Mouse (Mus musculus): ENCODE measurements at regions not wholly inside any gene's neighbourhood (a gene's known extent, or its start where the extent isn't known, plus 50 kb on each side); places are given as distances from the start of the nearest gene placed in this dataset.
A peak's percentile ranks its signal among the peaks of the same experiment; 100 is the strongest.

DNA sequence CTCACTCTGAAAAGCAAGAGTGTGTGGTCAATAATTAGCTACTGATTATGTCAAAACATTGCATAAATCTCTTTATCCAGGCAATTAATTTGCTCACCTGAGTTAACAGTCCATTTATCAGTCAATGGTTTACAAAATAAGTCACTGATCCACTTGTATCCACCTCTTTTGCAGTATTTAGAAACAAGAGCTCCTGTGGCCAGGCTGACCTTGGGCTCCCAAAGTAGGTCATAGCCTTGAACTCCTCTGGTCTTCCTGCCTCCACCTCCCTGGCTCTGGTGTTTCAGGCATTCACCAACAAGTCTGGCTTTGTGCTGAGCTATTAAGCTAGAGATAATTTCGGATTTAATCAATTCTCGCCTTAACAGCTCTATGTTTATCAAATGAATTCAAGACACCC lies 675.8 kb upstream of the Tmem132c start:
- DNase-seq (ENCODE audit: low read depth): no peak

DNA sequence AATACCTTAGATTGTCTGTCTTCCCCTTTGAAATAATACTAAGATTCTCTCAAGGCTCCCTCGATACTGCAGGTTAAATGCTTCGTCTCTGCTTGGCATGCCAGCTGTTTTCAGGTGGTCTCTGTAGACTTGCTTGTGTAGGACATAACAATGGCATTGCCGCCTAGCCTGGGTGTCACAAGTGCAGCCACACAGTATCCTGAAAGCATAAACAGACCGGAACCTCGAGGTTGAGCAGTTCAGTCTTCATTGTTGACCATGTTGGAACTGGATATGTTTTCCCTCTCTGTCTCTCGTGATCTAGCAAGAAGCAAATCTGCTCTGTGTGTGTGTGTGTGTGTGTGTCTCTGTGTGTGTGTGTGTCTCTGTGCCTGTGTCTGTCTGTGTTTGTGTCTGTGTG lies 675.4 kb upstream of the Tmem132c start:
- no peak for DNase-seq (ENCODE audit: low read depth)

DNA sequence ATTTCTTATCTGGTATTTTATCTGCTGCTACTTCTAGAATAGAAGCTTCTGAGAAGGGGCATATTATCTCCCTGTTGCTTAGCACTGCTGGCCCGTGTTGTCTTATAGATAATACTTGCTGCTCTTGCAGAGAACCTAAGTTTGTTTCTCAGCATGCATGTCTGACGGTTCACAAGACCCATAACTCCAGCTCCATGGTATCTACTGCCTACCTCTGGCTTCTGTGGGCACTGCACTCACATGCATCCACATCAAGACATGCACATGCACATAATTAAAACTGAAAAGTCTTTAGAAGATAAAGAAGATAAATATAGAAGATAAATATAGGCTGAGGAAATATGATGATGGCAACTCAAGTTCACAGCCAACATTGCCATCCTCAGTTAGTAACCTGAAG lies 667.8 kb upstream of the Tmem132c start:
- no peak for DNase-seq (ENCODE audit: low read depth)

DNA sequence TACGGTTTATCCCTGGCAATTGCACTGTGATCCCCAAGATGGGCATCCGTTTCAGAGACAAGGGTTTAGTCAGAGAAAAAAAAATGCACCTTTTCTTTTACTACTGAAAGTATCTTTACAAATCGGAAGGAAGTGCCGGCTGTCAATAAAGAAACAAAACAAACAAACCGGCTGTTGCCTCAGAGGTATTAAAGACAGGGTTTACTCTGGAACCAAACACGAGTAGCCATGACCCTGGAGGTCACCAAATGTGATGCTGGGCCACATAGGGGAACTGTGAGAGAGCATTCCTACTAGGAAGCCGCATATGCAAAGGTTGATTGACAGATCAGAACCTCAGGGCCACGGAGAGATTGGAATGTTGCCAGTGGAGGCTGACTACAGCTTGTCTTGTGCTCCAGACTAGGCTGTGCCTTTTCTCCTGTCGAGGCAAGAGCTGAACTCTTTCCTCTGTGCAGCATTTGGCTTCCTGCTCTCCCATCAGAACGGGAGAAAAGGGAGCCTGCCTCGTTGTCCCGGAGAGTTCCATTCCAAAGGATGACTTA lies 643.8 kb upstream of the Tmem132c start:
- DNase-seq (ENCODE audit: low read depth): no peak

DNA sequence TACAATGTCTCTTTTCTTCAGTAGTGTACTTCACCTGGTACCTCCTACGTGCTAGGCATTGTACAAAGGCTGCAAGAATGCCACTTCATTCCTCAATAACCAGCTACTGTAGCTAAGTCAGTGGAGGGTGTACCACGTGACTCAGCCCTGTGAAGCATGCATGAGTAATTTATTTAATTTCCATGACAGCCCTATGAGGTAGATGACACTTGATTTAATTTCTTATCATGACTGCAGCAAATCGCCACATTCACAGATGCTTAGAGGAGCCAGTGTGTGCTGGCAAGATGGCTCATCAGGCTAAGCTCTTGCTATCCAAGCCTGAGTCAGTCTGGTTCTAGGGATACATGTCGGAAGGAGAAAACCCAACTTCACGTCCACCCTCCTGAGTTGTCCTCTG lies 642.0 kb upstream of the Tmem132c start:
- no peak for DNase-seq (ENCODE audit: low read depth)

DNA sequence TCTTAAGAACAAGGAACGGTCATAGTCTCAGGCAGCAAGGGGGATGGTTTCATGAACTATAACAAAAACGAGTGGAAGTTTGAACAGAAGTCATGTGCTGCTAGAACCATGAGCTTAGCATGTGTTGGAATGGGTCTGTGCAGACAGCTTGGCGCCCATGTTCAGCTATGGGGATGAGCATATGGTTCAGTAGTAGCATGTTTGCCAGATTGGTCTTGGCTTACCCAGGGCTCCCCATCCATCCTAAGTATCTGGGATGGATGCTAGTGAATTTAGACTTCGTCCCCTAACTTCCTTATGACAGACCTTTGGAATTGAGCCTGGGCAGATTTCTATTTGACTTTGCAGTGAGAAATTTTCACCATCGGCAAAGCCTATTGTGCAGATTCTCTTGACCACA lies 634.9 kb upstream of the Tmem132c start:
- DNase-seq (ENCODE audit: low read depth): no peak

DNA sequence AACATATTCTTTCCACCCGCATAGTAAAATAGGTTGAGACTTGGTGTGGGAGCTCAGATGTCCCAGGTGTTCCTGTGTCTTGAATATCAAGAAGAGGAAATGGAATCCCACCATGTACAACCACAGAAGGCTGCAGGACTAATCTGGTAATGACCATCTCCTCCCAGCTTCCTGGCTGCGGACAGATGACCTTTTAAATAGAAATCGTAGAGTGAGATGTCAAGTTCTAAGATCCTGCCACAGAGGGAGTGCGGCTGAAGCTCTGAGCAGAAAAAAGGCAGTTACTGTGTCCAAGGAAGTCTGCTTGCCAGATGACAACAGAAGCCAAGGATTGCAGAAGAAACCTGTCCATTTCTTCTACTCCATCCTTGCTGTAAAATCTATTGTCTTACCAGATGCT lies 629.0 kb upstream of the Tmem132c start:
- no peak for DNase-seq (ENCODE audit: low read depth)

DNA sequence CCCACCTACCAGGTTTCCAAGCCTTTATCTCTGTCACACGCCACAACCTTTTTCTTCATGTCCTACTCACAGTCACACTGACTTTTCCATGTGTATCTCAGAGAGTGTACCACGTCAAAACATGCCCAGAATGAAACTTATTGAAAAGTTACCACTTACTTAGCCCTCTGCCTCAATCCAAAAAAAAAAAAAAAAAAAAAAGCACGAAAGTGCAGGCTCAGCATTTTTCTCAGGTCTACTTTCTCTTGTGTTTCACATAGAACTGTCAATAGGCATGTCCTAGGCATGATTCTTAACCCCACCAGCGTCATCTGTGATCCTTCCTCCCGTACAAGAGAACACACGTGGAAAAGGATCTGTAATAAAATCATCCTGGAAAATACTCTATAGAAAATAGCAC lies 619.1 kb upstream of the Tmem132c start:
- no peak for DNase-seq (ENCODE audit: low read depth)

DNA sequence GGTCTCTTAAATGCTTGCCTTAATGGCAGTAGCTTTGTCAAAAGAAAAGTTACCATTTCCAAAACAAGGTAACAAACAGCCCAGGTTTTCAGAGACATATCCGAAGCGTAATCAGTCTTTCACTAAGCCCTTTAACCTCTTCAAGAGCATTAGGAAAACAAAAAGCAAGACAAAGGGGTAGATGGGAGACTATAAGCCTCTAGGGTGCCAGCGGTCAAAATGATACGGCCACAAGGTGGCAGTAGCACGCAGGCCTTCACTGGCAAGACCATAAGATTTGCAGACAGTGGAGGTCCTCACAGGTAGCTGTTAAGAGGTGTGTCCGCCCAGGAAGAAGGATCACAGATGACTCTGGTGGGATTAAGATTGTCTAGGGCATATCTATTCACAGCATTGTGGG lies 618.4 kb upstream of the Tmem132c start:
- no peak for DNase-seq (ENCODE audit: low read depth)

DNA sequence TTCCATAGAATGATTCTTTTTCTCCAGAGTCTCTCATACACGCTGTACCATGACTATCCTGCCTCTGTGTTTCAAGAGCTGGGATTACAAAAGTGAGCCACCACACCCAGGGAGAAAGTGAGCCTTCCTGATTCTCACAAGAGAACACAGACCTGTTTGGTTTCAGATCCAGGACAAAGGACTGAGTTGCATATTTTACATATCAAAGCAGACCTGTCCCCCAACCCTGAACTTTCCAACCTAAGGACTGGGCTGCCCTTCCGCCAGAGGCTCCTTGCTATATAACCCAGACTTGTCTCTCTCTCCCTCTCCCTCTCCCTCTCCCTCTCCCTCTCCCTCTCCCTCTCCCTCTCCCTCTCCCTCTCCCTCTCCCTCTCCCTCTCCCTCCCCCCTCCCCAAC lies 611.8 kb upstream of the Tmem132c start:
- DNase-seq (ENCODE audit: low read depth): no peak

DNA sequence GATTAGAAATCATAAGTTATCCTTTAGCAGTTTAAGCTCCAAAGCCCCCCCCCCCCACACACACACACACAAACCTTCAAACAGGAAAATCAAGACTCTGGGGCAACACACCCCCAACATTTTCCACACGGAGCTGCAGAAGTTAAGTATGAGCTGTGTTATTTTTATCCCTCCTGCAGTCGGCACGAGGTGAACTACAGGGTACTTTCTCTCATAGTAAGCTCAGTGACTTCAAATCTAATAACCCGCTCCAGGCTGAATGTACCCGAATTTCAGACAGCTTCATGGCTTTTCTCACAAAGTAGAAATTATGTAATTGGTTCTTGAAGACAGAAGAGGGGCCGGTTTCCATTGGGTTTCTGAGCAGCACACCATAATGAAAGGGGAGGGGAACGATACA lies 591.2 kb upstream of the Tmem132c start:
- no peak for DNase-seq (ENCODE audit: low read depth)

DNA sequence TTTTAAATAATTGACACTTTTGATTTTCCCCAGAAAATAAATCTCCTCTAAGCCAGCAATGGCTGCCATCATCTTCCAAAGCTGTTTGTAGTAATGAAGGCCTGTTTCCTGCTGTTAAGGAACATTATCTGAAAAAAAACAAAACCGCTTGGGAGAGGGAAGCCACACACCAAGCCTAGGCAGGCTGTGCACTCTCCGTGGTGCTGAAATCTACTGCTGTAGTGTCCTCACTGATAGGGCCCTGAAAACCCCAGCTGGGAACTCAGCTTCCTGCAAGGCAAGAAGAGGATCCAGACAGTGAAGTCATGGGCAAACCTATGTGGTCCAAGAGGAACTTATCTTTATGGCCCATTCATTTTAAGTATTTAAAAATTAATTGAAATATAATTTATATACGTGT lies 590.2 kb upstream of the Tmem132c start:
- peak; percentile 4 for DNase-seq (ENCODE audit: low read depth)

DNA sequence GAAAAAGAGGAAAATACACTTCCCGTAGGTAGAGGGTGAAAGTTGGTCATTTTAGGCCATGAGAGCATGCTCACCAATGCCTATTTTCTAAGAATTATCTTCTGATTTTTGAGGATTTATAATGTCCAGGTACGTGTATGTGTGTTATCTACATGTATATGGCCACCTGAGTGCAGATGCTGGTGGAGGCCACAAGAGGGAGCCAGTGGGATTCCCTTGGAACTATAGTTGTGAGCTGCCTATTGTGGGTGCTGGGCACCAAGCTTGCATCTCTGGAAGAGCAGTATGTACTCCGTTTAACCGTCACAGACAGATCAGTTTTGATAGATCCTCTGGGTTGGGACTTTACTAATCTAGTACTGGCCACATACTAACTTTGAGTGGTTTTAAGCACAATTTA lies 579.0 kb upstream of the Tmem132c start:
- DNase-seq (ENCODE audit: low read depth): no peak

DNA sequence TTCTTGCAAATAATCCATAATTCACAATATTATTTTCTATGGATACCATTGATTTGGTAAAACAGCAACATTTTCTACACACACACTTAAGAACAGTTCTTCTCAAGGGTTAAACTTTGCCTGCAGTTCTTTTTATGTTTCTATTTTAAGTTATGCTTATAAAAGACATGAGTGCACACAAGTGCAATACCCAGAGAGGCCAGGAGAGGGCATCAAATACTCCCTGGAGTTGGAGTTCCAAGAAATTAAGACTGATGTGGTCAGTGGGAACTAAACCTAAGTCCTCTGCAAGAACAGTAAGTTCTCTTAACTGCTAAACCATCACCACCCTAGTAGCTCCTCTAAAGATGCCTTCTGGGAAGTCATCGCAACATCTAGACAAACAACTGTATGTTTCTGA lies 570.5 kb upstream of the Tmem132c start:
- peak; percentile 1 for DNase-seq (ENCODE audit: low read depth)

DNA sequence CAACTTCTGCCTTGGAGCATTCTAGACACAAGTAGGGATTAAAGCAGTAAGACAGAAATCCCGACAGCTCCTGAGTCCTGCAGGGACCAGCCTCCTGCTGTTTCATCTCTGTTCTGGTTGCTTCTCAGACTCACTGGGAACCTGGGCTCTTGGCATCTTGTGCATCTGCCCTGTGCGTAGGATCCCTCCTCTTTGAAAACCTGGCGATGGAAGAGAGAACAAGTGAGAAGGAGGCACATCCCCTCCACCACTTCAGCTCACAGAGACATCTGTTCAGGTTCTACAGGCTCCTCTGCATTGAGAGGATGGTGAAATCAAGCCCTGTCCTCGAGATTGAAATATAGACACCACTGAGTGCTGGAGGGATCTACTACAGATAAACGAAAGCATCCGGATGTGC lies 561.3 kb upstream of the Tmem132c start:
- DNase-seq (ENCODE audit: low read depth): no peak

DNA sequence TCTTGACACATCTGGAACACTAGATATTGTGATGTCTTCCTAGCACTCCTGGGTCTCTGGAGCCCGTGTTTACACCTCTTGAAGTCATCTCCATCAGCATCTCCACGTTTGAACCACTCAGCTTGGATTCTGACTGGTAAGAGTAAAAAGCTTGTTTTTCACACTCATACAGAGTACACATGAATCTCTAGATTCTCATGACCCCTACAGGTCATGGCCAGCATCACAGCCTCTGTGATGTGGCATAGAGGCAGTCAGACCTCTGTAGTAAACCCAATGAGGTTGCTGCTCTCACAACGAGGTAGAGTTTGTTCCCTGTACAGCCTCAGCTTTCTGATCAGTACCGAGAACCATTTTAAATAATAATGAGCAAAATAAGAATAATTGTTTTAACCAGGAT lies 542.3 kb upstream of the Tmem132c start:
- DNase-seq (ENCODE audit: low read depth): no peak

DNA sequence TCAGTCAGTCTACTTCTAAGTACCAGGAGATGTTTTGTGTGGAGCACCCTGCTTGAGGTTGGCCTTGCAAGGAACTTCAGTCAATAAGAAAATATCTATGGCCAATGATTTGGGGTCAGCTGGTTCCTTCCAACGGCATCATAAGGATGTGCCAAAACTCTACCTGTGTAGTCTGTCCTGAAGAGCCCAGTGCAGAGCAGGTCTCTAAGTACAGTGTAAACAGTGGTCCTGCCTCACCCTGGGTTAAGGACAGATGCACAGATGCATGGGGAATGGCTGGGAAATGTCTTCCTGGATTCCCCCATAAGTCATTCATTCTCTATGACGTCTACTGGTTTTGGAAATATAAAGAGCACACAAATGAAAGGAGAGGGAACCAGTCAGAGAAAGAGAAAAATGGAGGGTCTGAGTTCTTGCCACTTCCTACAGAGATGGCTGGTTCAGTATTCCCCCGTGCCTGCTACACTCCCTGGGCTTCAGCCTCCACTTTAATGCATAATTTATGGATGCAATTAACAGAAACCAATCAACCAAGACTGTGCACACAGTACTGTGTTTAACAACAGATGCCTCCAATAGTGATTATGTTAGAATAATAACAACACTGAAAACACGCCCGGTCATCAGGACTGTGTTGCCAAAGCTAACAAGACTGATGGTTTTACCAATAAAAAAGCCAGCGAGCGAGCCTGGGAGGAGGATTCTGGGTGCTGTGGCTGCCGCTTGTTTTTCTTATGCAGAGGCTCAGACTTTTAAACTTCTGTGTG lies 537.9 kb upstream of the Tmem132c start:
- DNase-seq (ENCODE audit: low read depth): no peak

DNA sequence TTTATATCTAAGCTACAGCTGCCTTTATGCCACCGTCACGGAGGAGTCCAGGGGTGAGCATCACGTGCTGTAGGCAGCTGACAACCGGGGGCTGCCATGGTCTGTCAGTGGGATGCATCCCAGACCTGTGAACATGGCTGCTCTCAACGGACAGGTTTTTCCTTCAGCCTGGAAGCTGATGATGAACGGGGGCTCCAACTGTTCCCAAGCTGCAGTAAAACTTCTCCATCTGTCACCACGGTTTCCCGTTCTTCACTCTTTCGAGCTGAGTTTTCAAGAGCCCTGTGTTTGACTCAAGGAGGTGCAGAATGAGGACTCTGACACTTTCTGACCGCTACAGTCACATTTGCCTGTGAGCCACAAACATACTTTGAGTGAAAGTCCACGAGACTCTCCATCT lies 535.7 kb upstream of the Tmem132c start:
- no peak for DNase-seq (ENCODE audit: low read depth)

DNA sequence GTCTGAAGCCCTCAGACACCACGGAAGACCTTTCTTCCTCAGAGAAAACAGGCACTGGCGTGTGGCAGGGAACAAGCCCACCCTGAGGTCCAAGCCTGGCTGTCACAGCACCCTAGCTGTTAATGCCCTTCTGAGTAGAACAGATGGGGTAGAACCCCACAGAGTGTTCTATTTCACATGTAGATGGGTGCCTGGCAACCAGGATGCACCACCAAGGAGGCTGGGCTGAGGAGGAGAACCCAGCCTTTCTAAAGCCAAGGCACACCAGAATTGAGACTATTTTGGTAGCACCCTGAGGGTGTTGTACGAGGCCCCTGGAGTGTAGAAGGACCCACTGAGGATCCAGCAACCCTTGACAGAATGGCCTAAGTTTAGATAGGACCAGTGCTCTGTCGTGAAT lies 534.9 kb upstream of the Tmem132c start:
- no peak for DNase-seq (ENCODE audit: low read depth)

DNA sequence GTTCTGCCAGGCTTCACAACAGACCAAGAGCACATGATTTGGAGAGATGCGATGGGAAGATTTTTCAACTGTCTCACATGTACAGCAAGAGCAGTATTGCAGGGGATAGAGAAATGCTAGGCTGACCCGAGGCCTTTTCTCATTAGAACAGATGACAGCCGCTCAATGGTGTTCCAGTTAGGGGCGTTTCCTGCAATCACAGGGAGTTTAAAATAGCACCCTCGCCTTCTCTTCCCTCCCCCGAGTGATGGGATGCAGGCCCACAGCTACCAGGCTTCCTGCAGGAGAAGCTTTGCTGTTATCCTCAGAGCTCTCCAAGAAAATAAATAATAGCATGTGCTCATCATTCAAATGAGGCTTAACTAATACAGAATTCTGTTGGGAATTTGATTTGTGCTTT lies 526.9 kb upstream of the Tmem132c start:
- no peak for DNase-seq (ENCODE audit: low read depth)

DNA sequence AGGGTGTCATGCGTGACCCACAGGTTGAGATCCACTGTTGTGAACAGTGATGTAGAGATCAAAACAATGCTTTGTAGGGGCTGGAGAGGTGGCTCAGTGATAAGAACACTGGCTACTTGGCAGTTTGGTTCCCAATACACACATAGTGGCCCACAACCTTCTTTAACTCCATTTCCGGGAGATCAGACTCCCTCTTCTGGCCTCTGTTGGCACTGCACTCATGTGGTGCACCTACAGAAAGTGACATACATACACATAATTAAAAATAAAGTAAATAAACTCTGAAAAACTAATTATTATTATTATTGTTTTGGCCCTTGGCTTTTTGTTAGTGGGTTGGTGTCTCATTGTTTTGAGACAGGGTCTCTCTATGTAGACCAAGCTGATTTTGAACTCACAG lies 523.2 kb upstream of the Tmem132c start:
- no peak for DNase-seq (ENCODE audit: low read depth)

DNA sequence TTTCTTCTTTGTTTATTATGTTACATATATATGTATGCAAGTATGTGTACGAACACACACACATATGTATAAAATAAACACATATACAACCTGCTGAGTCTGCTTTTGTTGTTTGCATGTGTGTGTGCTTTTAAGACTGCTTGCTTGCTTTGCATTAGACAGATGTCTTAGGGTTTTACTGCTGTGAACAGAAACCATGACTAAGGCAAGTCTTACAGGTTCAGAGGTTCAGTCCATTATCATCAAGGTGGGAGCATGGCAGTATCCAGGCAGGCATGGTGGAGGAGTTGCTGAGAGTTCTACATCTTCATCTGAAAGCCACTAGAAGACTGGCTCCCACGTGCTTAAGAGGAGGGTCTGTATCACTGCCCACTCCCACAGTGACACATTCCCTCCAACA lies 520.3 kb upstream of the Tmem132c start:
- no peak for DNase-seq (ENCODE audit: low read depth)

DNA sequence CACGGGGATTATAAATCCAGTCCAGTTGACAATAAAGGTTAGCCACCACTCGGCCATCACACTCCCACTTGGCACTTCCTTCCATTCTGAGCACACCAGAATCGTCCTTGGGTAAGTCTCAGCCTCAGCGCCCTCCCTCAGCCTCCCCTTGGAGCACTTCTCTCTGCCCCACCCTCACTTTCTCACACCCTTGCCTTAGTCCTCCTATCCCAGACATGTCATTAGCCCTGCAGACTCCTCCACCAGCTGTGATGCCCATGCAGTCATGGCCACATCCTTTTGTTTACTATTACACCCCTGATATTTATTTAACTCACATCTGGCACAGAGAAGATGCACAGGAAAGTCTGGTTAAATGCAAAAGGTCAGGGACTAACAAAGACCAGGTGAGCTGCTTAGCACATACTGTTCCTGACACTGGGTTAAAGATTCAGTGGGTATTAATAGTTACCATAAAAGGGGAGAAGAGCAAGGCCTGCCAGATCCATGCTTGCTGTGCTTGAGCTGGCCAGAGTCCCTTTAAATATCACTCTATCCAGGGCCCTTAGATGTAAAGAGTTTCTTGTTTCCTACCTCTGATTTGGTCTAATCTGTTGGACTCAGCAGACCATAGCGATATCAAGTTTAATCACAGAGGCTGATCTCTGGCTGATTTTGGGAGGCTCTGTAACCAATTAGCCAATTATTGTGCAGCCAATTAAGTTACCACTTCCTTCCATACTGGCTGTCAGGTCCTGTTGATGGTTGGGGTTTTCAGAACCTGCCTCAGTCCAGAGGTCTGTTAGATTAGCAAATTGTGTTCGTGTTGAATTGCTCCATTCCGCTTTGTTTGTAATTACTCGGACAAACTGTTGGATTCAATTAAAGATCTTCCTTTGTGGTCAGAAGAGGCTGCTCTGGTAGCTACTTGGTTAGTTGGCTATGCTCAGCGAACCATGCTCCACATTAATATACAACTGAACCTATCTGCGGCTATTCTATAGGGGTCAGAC lies 518.0 kb upstream of the Tmem132c start:
- DNase-seq (ENCODE audit: low read depth): no peak

Data from c-Kit-positive CD71-negative TER-119-negative erythroid progenitor cells, embryonic 14.5 days (primary cell).